Mouse (Mus musculus): ENCODE results near the gene Nfix.

Nfix gene

GRCm38 (mm10) chr8:84738715-84739400 is 61.3 kb downstream of the Nfix start:
- DNase-seq (ENCODE audit: low spot score in 2 of 2), result no peak

- no peak for DNase-seq (ENCODE audit: low spot score in 2 of 2)
These were observed 61.9 kb downstream of the Nfix start for GRCm38 (mm10) chr8:84738266-84738665.

DNA sequence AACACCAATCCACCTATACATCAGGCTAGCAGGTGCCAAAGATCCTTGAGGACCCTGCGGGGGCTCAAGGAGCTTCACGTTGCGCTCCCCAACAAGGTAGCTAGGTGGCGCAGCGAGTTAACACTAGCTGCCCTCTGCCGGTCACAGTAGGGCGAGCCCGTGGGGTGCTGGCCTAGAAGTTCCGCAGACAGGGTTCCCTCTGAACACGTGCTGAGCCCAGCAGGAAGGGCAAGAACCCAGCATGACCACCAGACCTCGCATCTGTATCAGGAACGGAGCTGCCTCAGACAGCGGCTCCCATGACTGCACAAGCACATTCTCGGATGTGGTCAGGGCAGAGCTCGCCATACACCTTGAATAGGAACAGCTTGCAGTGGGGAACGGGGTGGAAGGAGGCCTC is 62.5 kb downstream of the Nfix start:
- DNase-seq (ENCODE audit: low spot score in 2 of 2), result peak; percentile 59 to 76

DNA sequence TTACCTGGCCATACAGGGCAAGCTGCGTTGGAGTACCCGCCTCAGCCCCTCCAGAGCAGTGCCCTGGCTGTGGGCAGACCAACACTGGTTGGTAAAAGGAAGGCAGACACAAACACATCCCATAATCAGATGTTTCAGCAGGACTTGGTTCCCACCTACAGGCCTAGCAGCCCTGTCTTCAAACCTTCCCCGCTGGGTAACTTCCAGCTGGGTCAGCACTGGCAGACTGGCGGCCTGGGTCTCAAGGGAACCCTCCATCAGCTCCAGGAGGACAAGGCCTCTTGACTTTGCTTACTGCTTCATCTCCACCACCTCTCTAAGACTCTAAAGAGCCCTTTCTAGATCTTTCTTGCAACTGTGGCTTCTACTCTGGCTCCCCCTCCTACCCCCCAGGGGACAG is 63.6 kb downstream of the Nfix start:
- DNase-seq (ENCODE audit: low spot score in 2 of 2), result no peak

- no peak for DNase-seq (ENCODE audit: low spot score in 2 of 2)
These were observed 64.5 kb downstream of the Nfix start for GRCm38 (mm10) chr8:84735597-84735996.

- DNase-seq (ENCODE audit: low spot score in 2 of 2), result no peak
These were observed 65.5 kb downstream of the Nfix start for GRCm38 (mm10) chr8:84734680-84735079.

GRCm38 (mm10) chr8:84733959-84734358 is 66.2 kb downstream of the Nfix start:
- no peak for DNase-seq (ENCODE audit: low spot score in 2 of 2)

- no peak for DNase-seq (ENCODE audit: low spot score in 2 of 2)
These were observed 67.1 kb downstream of the Nfix start for GRCm38 (mm10) chr8:84732996-84733395.

GRCm38 (mm10) chr8:84732545-84732944 is 67.6 kb downstream of the Nfix start:
- no peak for DNase-seq (ENCODE audit: low spot score in 2 of 2)

DNA sequence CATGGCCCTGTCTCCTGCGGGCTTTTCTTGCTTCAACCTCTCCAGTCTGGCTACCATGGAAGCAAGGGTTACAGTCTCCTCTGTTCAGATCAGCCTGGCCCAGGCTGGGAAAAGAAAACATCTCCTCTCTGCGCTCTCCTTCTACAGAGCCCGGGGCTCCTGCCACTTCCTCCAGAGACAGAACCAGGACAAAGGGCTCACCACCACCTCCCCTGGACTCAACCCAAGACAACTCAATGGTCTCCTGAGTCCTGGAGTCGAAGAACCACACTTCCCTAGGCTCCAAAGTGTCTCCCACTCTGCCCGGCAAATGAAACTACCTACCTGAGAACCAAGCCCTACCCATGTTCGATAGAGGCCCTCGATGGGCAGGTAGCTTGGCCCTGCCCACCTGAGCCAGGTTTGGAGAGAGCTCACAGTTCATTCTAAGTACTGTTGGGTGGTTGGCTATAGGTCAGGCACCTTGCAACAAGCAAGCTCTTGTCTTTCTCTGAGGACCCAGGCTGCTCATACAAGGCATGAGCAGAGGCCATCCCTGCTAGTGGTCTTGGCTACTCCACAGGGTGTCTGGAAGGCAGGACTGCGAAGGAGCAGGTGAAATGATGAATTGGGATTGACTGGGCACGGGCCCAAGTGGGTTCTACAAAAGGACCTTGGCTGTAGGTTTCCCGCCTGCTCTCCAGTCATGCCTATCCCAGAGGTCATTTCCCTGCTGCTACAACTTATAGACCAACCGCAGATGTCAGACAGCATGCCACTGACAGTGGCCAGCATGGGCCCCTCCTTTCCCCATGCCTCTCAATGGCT is 68.6 kb downstream of the Nfix start:
- no peak for DNase-seq (ENCODE audit: low spot score in 2 of 2)

DNA sequence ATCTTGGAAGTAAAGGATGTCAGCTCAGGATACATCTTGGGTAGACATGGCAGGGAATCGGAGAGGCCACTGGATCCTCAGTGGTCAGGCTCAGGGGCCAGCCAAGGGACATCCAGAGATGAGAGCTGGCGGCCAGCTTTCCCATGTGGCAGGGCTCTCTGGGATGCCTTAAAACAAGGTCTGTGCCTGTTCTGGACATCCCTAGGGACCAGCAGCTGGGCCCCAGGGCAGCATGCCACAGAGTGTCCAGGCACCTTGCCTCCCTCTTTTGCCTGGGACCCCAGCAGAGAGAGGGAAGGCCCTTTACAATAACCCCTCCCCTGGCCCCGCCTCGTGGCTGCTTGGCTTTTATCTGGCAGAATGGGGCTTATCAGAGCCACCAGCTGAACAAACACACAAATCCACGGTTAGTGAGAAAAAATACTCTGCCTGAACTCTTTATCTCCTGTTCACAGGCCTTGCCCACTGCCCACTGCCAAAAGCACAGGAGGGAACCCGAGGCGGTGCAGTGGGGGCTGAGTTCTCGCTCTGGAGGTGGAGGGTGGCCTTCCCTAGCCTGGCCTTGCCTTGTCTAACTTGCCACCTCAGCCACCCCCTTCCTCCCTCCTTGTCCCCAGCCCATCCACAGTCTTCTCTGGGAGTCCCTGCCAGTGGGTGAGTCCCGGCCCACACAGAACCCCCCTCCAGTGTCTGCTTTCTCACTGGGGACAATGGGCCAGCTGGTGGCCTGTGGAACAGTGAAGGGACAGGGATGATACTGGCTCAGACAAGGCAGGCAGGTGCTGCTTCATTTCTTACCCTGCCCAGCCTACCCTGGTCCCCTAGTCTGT is 69.4 kb downstream of the Nfix start:
- DNase-seq (ENCODE audit: low spot score in 2 of 2), result no peak

DNA sequence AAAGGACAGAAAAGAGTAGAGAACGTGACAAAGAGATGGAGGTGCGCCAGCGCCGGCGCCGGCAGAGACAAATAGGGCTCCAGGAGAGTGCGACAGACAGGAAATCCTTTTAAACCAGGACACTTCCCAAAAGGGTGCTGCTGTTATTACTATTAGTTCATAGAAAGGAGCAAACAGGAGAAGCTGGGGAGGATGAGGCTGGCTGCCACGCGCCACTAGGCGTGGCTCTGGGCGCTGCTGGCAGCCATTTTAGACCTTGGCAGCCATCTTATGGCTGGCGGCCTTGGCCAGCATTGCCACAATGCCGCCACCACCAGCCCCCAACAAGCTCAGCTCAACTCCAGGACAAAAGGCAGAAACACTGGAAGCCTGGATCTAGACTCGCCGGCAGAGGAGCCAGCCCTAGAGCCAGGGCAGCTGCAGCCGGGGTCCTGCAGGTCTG is 70.2 kb downstream of the Nfix start:
- DNase-seq (ENCODE audit: low spot score in 2 of 2), result no peak

GRCm38 (mm10) chr8:84728474-84728873 is 71.7 kb downstream of the Nfix start:
- DNase-seq (ENCODE audit: low spot score in 2 of 2), result no peak

GRCm38 (mm10) chr8:84725941-84726259 is 74.2 kb downstream of the Nfix start:
- DNase-seq (ENCODE audit: low spot score in 2 of 2), result peak in 1 of 2 experiments; percentile 36

GRCm38 (mm10) chr8:84725246-84725940 is 74.8 kb downstream of the Nfix start:
- no peak for DNase-seq (ENCODE audit: low spot score in 2 of 2)

- DNase-seq (ENCODE audit: low spot score in 2 of 2), result no peak
These were observed 75.5 kb downstream of the Nfix start for GRCm38 (mm10) chr8:84724683-84725082.

GRCm38 (mm10) chr8:84723571-84723900 is 76.6 kb downstream of the Nfix start:
- DNase-seq (ENCODE audit: low spot score in 2 of 2), result no peak

GRCm38 (mm10) chr8:84722850-84723570 is 77.1 kb downstream of the Nfix start, which contains the start of gene G430095P16Rik:
G430095P16Rik (plus strand) TSS chr8:84723007.
- DNase-seq (ENCODE audit: low spot score in 2 of 2), result peak; percentile 76 to 87

GRCm38 (mm10) chr8:84722530-84722849 is 77.7 kb downstream of the Nfix start:
- DNase-seq (ENCODE audit: low spot score in 2 of 2), result no peak

- DNase-seq (ENCODE audit: low spot score in 2 of 2), result no peak
These were observed 81.0 kb downstream of the Nfix start for GRCm38 (mm10) chr8:84718959-84719690.

DNA sequence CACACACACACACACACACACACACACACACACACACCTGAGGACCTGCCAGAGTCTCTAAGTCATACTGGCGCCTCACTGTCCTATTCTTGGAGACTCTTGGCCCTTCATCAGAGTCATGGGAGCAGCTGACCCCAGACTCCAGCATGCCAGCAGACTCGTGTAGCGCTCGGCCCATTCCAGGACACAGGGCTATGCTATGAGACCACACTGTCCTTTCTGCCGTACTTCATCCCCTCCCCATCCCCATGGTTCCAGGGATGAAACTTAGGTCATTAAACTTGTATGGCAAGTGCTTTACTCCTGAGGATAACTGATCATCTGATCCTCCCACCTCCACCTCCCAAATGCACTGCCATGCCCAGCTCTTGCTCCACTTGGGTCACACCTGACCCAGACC is 81.7 kb downstream of the Nfix start:
- DNase-seq (ENCODE audit: low spot score in 2 of 2), result no peak
